Mouse (Mus musculus): ENCODE measurements at regions not wholly inside any gene's neighbourhood (a gene's known extent, or its start where the extent isn't known, plus 50 kb on each side); places are given as distances from the start of the nearest gene placed in this dataset.
A peak's percentile ranks its signal among the peaks of the same experiment; 100 is the strongest.

DNA sequence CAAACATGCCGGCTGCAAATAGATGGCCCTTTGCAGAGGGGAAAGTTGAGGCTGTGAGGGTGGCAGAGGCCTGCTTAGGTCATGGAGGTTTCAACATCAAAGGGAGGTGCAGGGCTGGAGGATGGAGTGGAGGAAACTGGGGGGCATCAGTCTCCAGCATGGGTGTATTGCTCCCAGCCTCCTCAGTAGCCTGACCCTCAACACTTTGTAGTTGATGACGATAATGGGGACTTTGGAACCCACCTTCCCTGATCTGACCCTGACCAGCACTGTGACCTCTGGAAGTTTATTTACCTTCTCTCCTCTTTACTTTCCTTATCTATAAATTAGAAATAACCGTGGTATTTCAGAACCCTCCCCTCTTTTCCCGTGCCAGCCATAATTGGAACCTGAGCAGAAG is 56.2 kb downstream of the Gm26897 start:
- DNase-seq (ENCODE audit: low spot score in 2 of 2), result no peak

DNA sequence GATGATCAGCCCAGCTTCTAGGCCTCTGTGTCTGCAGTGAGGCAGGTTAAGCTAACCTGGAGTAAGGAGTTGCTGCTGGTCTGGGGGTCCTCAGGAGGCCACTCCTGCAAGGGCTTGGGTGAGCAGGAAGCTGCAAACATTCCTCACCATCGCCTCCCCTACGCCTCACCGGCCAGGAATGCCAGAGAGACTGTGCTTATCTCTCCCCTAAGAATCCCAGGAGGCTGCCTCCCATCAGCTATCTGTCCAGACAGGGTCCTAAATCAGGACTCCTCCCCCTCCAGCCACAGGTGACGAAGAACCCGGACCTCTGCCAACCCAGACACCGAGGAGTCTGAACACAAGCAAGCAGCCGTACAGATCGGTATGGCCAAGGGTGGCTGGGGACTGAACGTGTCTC is 56.8 kb downstream of the Gm26897 start:
- DNase-seq (ENCODE audit: low spot score in 2 of 2), result no peak

DNA sequence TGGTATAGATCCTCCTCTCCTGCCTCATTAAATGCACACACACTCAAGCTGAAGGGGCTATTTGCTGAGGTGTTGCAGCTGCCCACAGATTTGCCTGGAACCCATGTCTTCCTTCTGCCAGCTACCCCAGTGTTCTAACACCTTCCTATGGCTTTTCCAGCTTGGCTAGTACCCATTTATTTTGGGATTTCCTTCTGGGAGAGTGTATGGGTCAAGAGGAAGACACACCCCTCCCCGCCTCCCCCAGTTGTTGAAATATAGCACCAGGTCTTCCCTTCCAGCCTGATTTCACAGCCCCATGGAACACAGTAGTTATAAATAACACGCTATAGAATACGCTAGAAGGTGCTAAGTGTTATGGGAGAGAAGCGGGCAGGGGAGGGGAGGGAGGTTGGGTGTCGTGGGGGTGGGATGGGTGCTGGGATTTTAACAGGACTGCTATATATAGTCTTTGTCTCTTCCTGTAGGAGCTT is 57.4 kb downstream of the Gm26897 start:
- no peak for DNase-seq (ENCODE audit: low spot score in 2 of 2)

DNA sequence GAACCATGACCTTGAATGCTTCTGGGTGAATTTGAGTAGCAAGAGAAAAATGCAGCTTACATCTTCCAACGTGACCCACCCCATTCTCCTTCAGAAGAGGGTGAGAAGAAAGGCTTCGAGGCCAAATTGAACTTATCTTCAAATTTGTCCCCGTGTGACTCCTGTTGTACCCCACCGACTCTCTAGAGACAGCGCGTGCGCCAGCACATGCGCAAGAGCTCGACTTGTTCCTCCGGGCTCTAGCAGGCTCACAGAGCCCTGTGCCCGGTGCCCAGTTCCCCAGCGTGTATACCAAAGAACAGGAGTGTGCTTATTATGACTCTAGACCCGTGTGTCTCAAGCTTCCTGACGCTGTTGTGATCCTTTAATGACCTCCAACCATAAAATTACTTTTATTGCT is 59.0 kb downstream of the Gm26897 start:
- no peak for DNase-seq (ENCODE audit: low spot score in 2 of 2)

DNA sequence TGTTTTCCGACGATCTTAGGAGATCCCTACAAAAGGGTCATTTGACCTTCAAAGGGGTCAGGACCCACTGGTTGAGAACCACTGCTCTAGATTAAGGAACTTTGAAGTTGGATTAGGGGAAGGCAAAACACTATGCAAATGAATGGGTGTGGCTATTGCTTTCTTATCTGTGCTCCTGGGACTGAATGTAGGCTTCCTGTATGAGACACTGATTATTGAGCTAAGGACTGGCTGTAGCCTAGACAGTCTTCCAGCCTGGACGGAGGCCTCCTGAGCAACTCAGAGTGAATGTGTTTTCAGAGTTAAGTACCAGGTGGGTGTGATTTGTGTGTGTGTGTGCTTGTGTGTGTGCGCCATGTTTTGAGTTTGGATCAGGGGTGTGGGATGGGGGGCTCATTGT is 59.5 kb downstream of the Gm26897 start:
- DNase-seq (ENCODE audit: low spot score in 2 of 2), result no peak

DNA sequence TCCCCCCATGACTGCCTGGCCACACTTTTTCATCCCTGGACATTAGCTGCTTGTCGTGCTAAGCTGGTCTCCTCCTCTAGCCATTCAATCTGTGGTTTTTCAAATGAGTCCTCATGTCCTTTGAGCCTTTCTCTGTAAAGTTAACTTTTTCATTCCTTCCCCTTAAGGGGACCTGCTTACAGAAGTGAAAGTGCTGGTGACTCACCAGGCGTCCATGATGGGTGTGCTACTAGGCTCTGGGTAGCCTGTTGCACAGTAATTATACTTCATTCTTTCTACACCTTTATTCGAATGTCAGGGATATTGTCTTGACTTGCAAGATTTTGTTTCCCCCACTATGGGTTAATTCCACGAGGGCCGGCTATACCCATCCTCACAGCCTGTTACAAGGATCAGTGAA is 63.2 kb downstream of the Gm26897 start:
- DNase-seq (ENCODE audit: low spot score in 2 of 2), result no peak

DNA sequence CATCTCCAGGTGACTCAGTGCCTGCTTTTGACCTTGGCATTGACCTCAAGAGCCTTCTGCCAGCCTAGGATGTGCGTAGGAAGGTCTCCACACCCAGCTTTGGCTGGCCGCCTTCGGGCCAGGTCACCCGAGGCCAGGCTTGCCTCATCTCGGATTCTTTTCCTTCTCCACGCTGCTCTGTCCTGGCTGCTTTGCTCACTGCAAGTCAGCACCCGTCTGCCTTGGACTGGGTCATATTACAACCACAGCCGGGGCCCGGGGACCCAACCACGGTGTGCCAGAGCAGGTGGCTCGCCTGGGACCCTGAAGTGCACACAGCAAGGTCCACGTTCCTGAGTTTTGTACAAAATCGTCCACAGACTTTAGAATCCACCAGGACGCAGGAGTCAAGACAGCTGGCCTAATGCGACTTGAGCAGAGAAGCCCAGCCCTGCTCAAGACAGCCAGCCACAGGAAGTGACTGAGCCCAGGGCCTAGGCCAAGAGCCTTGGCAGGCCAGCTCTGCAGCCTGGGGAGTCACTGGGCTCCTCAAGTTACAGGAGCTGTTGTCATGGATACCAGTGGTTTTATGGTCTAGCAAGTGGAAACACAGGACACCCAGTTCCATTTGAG is 66.1 kb downstream of the Gm26897 start:
- DNase-seq (ENCODE audit: low spot score in 2 of 2), result no peak

DNA sequence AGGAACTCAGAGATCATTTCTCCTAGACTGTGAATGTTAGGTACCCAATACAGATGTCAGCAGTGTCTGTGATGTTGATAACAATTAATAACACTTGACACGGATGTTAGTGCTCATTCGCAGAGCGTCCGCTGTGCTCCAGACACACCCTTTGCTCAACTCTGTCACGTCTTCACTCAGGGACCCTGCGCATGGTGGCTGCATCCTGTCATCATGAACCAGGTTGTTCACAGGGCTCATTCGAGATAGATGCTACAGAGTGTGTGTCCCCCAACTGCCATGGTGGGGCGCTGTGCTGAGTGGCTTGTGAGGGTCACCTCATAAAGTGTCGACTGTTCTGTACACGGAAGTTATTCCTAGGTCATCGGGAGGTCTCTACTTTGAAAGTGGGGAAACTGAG is 66.8 kb downstream of the Gm26897 start:
- DNase-seq (ENCODE audit: low spot score in 2 of 2), result no peak

DNA sequence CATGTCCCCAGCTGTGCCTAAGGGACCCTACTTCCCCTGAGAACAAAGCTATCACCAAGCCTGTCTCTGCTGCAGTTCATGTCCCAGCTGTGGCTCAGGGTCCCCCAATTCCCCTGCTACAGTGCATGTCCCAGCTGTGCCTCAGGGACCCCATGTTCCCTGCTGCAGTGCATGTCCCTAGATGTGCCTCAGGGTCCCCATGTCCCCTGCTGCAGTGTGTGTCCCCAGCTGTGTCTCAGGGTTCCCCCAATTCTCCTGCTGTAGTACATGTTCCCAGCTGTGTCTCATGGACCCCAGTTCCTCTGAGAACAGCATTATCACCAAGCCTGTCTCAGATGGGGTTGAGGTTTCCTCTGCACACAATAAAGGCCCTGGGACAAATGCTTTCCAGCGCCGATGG is 67.3 kb downstream of the Gm26897 start:
- no peak for DNase-seq (ENCODE audit: low spot score in 2 of 2)

DNA sequence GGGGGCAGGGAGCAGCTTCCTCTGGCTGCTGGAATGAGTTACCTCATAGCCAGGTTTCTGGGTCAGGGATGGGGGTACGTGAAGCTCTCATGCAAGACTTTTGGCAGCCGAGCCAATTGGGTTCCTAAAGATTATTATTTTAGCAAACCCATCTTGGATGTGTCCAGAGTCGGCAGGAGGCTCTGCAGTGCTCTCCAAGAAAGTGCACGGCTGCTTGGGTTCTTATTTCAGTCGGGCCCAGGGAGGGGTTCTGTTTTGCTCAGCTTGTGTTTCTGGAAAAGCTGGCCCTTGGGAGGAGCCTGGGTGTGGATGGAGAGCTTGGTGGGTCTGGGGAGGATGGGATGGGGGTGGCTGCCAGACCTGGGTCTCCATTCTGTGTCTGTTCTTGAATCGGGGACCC is 70.8 kb downstream of the Gm26897 start:
- peak in 1 of 2 experiments; percentile 9 for DNase-seq (ENCODE audit: low spot score in 2 of 2)

DNA sequence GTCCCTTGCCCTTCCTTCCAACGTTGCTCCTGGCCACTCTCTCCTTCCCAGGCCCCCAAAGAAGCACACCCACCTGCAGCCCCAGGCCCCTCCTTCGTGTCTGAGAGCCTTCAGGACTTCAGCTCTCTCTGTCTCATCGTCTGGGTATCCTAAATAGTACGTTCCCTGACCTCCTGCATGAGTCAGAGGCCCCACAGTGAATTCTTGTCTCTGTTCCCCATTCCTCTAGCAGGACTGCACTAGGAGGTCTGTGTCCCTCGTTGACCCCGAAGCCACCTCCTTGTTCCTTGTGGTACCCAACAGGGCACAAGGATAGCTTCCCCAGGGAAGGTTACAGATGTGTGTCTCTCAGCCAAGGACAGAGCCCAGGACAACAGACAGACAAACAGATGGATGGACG is 71.4 kb downstream of the Gm26897 start:
- DNase-seq (ENCODE audit: low spot score in 2 of 2), result no peak

DNA sequence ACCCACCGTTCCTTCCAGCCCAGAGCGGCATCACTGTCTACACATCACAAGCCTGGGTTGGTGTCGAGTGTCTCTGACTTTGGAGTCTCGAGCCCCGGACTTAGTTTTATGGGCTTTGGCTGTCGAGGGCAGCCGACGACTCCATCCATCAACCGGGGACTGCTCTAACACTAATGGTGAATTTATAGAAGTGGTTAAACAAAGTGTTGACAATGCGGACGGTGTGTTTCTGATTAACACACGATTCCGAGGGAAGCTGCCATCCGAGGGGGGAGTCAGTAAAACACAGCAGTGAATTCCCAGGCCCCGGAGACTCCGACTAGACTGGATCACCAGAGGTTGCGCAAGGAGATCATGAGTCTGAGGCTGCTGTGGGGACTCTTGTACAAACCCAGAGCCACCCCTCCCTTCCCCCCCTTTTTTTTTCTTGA is 72.1 kb downstream of the Gm26897 start:
- peak in 1 of 2 experiments; percentile 8 for DNase-seq (ENCODE audit: low spot score in 2 of 2)

DNA sequence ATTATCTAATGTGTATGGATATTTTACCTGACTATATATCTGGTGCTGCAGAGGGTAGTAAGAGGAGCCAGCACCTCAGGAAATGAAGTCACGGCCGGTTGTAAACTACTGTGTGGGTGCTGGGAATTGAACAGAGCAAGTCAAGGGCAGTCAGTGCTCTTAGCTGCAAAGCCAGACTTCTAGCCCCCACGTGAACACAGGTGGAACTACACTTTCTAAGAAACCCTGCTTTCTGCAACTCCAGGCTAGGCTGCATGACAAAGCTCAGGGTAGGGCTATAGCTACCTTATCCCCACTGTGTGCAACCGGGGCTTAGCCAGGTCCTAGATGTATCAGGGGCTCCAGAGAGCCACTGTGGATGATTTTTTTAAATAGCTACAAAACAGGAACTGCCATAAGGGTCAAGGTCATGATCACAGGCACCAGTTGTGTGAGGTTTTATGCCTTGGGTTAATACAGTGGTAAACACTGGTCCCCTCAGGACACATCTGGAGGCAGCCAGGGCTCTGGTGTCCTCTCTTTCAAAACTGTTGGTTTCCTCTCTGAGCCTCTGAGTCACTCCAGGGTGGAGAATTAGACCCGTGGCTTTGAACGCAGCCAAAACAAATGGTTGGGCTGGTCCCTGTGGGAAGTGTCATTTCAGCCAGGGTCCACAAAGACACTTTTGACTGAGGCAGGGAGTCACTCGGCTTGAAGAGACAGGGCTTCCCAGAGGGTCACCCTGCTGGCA is 76.5 kb downstream of the Gm26897 start:
- DNase-seq (ENCODE audit: low spot score in 2 of 2), result peak in 1 of 2 experiments; percentile 13

DNA sequence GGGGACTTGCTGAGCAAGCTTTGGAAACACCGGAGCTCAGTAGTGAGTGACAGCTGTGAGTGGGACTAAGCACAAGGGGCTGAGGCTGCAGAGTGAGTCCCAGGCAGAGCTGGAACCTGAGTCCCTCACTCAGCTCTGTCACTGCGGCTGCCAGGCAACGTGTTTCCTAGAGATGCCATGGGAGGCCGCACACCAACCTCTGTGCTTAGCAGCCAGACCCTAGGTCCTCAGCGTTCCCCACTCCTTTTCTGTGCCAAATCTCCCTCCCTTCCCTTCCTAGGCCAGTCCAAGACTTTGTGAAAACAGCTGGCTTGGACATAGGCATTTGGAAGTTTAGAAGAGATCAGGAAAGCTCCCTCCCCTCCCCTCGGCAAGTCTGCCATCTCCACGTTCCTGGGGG is 78.9 kb downstream of the Gm26897 start:
- DNase-seq (ENCODE audit: low spot score in 2 of 2), result peak in 1 of 2 experiments; percentile 10

DNA sequence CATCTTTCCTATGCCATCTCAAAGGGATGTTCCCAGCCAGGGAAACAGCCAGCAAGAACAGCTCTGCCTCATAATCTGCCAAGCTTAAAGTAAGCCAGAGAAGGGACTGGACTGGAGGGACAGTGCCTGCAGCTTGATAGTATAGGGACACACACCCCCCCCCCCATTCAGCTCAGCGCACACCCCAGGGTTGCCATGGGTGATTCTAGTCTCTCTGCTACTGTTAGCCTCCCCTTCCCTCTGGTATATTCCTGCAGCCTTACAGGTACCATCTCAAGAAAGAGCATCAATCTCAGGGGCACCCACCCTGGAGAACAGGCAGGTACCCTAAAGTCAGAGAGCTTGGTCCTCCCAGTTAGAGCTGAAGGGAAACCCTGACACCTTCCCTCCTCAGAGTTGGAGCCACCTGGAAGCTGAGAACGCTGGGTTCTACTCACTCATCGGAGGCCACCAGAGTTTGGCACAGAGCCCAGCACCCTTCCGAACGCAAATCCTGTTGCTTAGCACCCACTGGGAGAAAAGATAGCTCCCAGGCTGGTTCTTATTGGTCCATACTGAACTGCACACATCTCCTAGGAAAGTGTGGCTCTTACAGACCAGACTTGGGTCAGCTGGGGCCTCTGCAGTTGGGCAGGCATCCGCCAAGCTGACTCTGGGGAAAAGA is 79.5 kb downstream of the Gm26897 start:
- DNase-seq (ENCODE audit: low spot score in 2 of 2), result no peak

DNA sequence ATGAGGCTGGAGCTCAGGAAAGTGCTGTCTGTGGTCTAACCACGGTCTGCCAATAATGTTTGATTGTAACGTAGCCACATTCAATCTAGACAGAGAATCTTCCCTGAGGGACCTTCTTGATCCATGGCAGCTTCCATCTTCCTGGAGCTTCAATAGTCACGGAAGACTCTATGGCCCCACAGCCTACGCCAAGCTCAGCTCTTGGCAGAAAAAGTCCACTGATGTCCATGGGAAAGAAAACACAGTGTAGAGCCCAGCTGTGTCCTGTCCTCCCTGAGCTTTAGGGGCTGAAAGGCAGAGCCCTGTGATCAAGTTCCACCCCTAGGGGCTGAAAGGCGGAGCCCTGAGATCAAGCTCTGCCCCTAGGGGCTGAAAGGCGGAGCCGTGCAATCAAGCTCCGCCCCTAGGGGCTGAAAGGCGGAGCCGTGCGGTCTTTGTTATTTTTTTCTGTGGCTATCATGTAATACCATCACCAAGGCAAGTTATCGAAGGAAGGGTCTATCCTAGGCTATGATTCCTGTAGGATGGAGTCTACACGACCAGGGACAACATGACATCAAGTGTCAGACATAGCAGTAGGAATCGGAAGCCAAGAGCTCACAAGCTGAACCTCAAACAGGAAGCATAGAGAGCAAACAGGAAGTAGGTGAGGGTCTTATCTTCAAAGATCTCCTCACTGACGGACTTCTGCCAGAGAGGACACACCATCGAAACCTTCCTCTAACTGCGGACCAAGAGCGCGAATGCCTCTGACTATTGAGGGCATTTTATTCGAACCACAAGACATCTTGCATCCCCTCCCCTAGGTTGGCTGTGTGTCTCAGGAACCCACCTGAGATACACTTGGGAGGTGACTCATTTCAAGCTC is 81.4 kb downstream of the Gm26897 start:
- no peak for DNase-seq (ENCODE audit: low spot score in 2 of 2)

DNA sequence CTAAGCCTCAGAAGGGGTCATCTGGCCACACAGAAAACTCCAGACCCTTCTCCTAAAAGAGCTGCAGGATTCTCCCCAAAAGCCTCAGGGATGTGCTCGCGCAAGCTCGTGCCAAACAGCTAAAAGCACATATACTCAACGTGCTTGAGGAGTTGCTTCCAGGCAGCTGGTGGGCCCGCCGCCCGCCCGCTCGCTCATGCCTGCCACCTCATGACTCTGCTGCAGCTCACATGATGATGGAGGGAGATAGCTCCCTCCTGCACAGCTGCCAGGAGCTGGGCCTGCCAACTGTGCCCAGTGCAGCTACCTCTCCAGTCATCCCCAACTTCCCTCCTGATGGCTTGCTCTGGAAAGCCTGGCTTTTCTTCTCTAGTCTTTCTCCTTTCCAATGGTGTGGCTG is 87.2 kb downstream of the Gm26897 start:
- no peak for DNase-seq (ENCODE audit: low spot score in 2 of 2)

DNA sequence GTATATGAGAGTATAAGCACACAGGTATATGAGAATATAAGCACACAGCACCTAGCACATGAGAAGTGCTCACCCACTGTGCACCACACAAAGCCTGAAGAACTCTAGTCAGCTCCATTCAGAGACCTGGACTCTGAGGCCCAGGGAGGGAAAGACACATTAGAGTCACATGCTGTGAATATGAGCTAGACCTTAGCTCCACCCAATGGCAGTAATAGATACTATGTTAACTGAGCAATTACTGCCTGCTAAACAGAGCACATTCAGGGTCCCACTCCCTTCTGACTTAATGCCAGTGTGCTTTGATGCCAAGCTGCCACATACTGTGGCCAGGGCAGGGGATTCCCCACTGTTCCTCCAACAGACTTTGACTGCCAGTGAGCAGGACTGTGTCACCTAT is 89.2 kb downstream of the Gm26897 start:
- no peak for DNase-seq (ENCODE audit: low spot score in 2 of 2)

DNA sequence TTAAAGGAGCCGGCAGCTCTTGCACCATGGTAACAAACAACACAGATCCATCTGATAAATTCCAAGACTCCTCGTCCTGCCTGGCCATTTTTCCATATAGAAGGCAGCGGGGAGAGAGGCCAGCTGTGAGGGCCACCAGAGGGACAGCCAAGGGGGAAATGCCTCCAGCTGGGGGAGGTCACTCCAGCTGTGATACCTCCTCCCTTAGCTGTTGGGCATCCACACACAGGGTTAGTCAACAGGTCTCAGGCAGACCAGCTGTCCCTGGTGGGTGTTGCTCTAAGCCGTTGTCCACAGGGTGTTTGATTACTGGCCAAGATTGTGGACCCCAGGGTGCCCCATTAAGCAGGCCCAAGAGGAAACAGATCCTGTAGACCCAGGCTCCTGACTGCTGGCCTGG is 89.7 kb downstream of the Gm26897 start:
- DNase-seq (ENCODE audit: low spot score in 2 of 2), result no peak

DNA sequence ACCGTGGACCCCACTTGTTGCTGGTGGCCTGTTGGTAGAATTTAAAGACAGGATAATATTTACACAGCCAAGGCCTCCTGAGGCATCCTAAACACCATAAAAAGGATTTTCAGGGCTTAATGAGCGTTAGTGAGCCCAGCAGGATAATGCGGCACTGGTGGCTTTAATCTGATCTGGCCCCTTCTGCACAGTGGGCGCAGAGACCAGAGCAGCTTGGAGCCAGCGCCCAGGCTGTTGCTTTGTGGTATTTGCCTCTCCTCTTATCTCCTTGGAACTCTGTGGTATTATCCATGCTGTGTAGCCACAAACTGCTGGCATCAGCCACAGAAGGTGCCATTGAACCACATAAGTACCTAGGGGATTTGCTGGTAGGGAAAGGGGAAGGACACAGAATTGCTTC is 90.1 kb downstream of the Gm26897 start:
- DNase-seq (ENCODE audit: low spot score in 2 of 2), result no peak

DNA sequence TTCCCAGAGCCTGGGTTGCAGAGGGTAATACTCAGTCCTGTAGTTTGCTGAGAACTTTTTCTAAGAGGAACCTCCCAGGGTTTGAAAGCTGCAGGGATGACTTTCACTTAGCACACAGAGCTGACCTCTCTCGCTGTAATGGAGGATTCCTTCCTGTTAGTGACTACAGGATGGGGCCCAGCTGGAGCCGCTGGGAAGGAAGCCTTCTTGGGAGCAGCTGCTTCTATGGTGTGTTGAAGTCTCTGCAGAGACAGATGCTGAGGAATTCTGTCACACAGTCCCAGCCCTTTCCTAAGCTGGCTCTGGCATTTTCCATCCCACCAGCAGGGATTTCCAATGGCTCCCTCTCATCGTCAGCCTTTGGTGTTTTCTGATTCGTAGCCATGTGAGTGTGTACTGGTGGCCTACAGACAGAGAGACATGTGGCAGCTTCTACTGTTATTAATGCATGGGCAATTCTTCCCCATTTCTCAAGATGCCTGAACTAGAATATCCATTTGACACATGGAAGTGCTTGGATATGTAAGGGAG is 90.9 kb downstream of the Gm26897 start:
- no peak for DNase-seq (ENCODE audit: low spot score in 2 of 2)

DNA sequence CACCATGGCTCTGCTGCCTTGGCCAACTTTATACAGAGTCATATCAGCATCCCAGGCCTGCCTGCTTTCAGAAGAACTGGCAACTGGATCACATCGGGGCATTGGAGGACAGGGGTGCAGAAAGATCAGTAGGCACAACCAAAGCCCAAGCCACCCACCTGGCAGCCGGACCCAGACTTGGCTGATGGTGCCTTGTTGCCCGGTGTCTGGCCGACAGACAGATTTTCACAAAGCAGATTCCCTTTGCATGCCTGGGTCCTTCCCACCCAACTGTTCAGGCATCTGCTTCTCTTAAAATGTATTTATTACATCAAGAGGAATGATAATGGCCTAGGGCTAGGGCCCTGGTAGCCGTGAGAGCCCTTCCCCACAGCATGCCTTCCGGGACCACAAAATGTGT is 96.2 kb downstream of the Gm26897 start:
- no peak for DNase-seq (ENCODE audit: low spot score in 2 of 2)

Measured in spleen, postnatal 4 days (tissue).